Mouse (Mus musculus): ENCODE measurements around the gene Gm10306.

- TF ChIP-seq CTCF (IDR thresholded peaks at IDR 0.05) (no peak), EP300 (IDR thresholded peaks at IDR 0.05) (no peak)
Measured at GRCm38 (mm10) chr4:94561954-94562648, 5.8 kb downstream of the Gm10306 start.
